Mouse (Mus musculus) ES-E14 (cell line): ENCODE measurements around the gene Cacnb4. TPM values are rescaled to one million over a fixed set of nuclear protein-coding genes. Genes with fewer than 3 reads are reported as not detected.

Experiments
- DNase-seq: peaks from one replicate; pipeline ENCODE4 v3.0.0-alpha.2; 2013; ENCODE audit warnings: low read depth, low spot score
- H3K27ac ChIP-seq: 2 replicates; pipeline ENCODE4 v1.5.1; 2012; ENCODE audit warnings: low read depth, mild to moderate bottlenecking, low read length, moderate library complexity, mixed read lengths; ENCODE audit not compliant: poor library complexity, insufficient read depth, severe bottlenecking
- H3K36me3 ChIP-seq: 2 replicates; pipeline ENCODE4 v1.6.1; 2012; ENCODE audit warnings: mild to moderate bottlenecking, low read length, moderate library complexity, mixed read lengths; ENCODE audit not compliant: control insufficient read depth, poor library complexity, insufficient read depth, severe bottlenecking
- H3K4me1 ChIP-seq, 2 experiments: fragments of 150-350 bp in 1 of 2; sonication (generic) in 1 of 2; 2 replicates each; pipeline ENCODE4 v1.6.1; 2012; ENCODE audit warnings: low read length in 2 of 2, mild to moderate bottlenecking in 1 of 2, mixed read lengths in 1 of 2; ENCODE audit not compliant: control insufficient read depth in 2 of 2, insufficient read depth in 2 of 2, poor library complexity in 1 of 2
- H3K4me3 ChIP-seq, 2 experiments: fragments of 150-350 bp in 1 of 2; sonication (generic) in 1 of 2; 2 replicates each; pipeline ENCODE4 v1.5.1; 2012; ENCODE audit warnings: low read length in 2 of 2, low read depth in 1 of 2, mild to moderate bottlenecking in 1 of 2, mixed read lengths in 1 of 2; ENCODE audit not compliant: insufficient read depth in 1 of 2, poor library complexity in 1 of 2, severe bottlenecking in 1 of 2
- H3K9ac ChIP-seq: 2 replicates; pipeline ENCODE4 v1.6.1; 2012; ENCODE audit warnings: low read depth, mild to moderate bottlenecking, low read length, mixed read lengths; ENCODE audit not compliant: poor library complexity, insufficient read depth, severe bottlenecking
- H3K9me3 ChIP-seq: fragments of 150-350 bp; sonication (generic); 2 replicates; pipeline ENCODE4 v1.6.1; 2012; ENCODE audit warnings: low read depth, mild to moderate bottlenecking, low read length; ENCODE audit not compliant: control insufficient read depth, insufficient read depth
- CHD2 ChIP-seq: IDR thresholded peaks from 2 replicates; pipeline ENCODE4 v1.6.1; 2014; ENCODE audit warnings: mild to moderate bottlenecking, low read depth, low read length, inconsistent platforms
- HCFC1 ChIP-seq: IDR thresholded peaks from 2 replicates; pipeline ENCODE4 v1.6.1; 2012; ENCODE audit warnings: low read length, inconsistent platforms, borderline replicate concordance; ENCODE audit not compliant: insufficient read depth
- MAFK ChIP-seq: IDR thresholded peaks from 2 replicates; pipeline ENCODE4 v1.6.1; 2014; ENCODE audit warnings: mild to moderate bottlenecking, low read depth, low read length, inconsistent platforms; ENCODE audit not compliant: insufficient read depth
- ZC3H11A ChIP-seq: IDR thresholded peaks from 2 replicates; pipeline ENCODE4 v1.6.1; 2012; ENCODE audit warnings: low read depth, mild to moderate bottlenecking, inconsistent platforms, low read length, borderline replicate concordance
- ZNF384 ChIP-seq: IDR thresholded peaks from 2 replicates; pipeline ENCODE4 v1.6.1; 2012; ENCODE audit warnings: low read depth, low read length, inconsistent platforms
- in situ Hi-C, 2 experiments: fragments of 600-800 bp; cut with MboI; formaldehyde crosslinking; loops; one replicate each; pipeline ENCODE4 v1.15.1; 2025; ENCODE audit warnings: low sequenced_read_pairs in 2 of 2, inconsistent platforms in 1 of 2; ENCODE audit not compliant: unreplicated experiment in 2 of 2
- total RNA-seq: library from RNA; depleted of rRNA; stranded (reverse); fragments of 300-350 nt; gene quantifications from 2 replicates; pipeline ENCODE4 v1.2.3, GENCODE M21; 2012; rRNA removed

Gene Cacnb4
- total RNA-seq, 1 experiment, result 0.09 TPM

DNA sequence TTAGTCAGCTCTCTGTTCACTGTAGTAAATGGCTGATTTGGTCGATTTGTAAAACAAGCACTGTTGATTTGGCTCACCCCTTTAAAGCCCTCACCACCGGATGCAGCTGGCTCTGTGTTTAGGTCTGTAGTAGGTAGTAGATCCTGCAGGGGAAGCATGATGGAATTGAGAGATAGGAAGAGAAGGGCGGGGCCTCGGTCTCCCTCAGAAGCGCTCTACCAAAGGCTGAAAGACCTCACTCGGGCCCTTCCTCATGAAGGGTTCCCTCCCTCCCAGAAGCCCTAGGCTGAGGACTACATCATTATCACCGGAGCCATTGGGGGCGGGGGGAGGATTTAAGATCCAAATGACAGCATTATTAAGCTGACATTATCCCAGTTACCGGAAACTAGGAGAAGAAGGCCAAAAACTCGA lies 297.8 kb downstream of the Cacnb4 start:
- in situ Hi-C loops, result no loop called here
- DNase-seq, result peak; percentile 11
- Histone ChIP-seq H3K27ac (no peak overlapping the region), H3K4me1 (peaks cover 2% of the 10 kb centered on the region in 2 experiments; a peak in 1 of 4 replicates), H3K9me3 (no peaks in the 10 kb centered on the region), H3K36me3 (no peaks in the 10 kb centered on the region), H3K9ac (no peak overlapping the region), H3K4me3 (peak overlapping the region; percentile 56 to 77; a peak in 3 of 4 replicates)
- TF ChIP-seq ZC3H11A (no peak), CHD2 (no peak)

DNA sequence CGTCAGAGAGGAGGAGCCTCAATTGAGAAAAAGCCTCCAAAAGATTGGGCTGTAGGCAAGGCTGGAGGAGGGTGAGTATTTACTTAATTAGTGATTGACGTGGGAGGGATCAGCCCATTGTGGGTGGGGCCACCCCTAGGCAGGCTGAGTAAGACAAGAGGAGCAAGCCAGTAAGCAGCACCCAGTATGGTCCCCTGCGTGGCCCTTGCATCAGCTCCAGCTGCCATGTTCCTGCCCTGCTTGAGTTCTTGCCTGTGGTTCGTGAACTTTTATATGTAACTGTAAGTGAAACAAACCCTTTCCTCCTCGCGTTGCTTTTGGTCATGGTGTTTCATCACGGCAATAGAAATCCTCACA lies 298.2 kb downstream of the Cacnb4 start, which contains the start of gene Neb:
Gene Neb (minus strand): TSS at position 27 of the 357 bp plus-strand sequence.
- 0 out of 2 replicates have a peak within 1 kb of the TSS, but pooled peaks have one; percentile 34 for H3K9ac ChIP-seq
- TF ChIP-seq ZC3H11A (no peak), MAFK (no peak), ZNF384 (no peak), CHD2 (0 out of 2 replicates have a peak, but pooled peaks have one; percentile 12), HCFC1 (no peak)
- H3K36me3 ChIP-seq, result no peaks in the 10 kb centered on the region
- no peak within 1 kb of the TSS for H3K27ac ChIP-seq
- H3K4me1 ChIP-seq, result peaks cover 2% of the 10 kb centered on the region in 2 experiments; a peak in 1 of 4 replicates
- in situ Hi-C loops, result no loop called here
- H3K4me3 ChIP-seq, result peak within 1 kb of the TSS; percentile 56 to 77; a peak in 3 of 4 replicates
- DNase-seq, result peak; percentile 71
- no peaks in the 10 kb centered on the region for H3K9me3 ChIP-seq

Other genes with a start within 250 kb of the Cacnb4 start
- 24.5 and 26.9 TPM in 2 replicates for gene Stam2, start 65.5 kb upstream of the Cacnb4 start, total RNA-seq
- 12.3 and 13.6 TPM in 2 replicates for gene Fmnl2, start 181.0 kb upstream of the Cacnb4 start, total RNA-seq